Mouse (Mus musculus) gastrocnemius, adult 2 months (tissue): Measurements from ENCODE around the gene Xab2. TPM values are rescaled to one million over a fixed set of nuclear protein-coding genes. Genes with fewer than 3 reads are reported as not detected.
"Not testable (repeated sequence)": the region's sequence is repeated elsewhere in the genome, so short reads cannot be mapped to it uniquely, and the experiment has no call there.

Experiments used
- DNase-seq: peaks from one replicate; pipeline ENCODE4 v3.0.0; 2022
- H3K27ac ChIP-seq: fragments of 200-600 bp; 2 replicates; pipeline ENCODE4 v1.8.1; 2022; ENCODE audit warnings: mild to moderate bottlenecking
- H3K4me3 ChIP-seq: fragments of 200-600 bp; 2 replicates; pipeline ENCODE4 v1.8.1; 2022; ENCODE audit warnings: mild to moderate bottlenecking, moderate library complexity
- CTCF ChIP-seq: fragments of 200-600 bp; IDR thresholded peaks from 2 replicates; pipeline ENCODE4 v1.8.1; 2022; ENCODE audit warnings: antibody characterized with exemption, mild to moderate bottlenecking, moderate library complexity
- intact Hi-C: fragments of 180-260 bp; cut with DNase I; formaldehyde crosslinking; loops from one replicate; pipeline ENCODE4 v1.15.1; 2025
- total RNA-seq, 2 experiments: library from RNA; stranded (reverse); gene quantifications; 2 replicates each; pipeline ENCODE4 v1.2.3; 2021

Gene Xab2
- total RNA-seq, 2 experiments from 2014 or later, result 11.0 to 11.3 TPM

DNA sequence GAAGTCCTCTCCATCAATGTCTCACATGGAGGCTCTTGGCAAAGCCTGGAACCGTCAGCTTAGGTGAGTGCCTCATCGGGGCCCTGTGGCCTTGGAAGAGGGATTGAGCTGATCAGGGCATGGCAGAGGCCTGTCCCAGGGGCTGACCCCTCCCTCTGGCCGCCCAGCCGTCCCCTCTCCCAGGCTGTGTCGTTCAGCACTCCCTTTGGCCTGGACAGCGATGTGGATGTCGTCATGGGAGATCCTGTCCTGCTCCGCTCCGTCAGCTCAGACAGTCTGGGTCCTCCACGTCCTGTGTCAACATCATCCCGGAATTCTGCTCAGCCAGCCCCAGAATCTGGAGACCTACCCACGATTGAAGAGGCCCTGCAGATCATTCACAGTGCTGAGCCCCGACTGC is 17.7 kb downstream of the Xab2 start:
- no peak overlapping the region for H3K4me3 ChIP-seq
- intact Hi-C loops, result no loop called here

DNA sequence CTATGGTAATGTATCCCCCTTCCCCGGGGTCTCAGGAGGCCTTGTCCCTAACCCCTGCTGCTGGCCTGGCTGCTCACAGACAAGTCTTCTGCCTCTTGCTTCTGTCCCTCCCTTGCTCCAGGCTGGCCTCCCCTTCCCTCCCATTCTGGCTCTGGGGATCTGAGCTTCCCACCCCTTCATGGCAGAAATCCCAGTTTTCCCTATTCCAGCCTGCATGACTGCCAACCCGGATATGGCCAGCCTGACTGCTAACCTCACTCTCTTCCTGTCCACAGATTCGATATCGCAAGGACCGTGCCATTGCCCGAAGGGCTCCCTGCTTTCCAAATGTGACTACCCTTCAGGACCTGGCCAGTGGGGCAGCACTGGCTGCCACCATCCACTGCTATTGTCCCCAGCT is 20.7 kb downstream of the Xab2 start:
- intact Hi-C loops, result no loop called here
- TF ChIP-seq CTCF, result no peak
- Histone ChIP-seq H3K4me3 (peak overlapping the region; percentile 58), H3K27ac (peak overlapping the region; percentile 51; the same call in 1 of the 2 replicates)
- DNase-seq, result peak; percentile 60

More for the DNA sequence above, 17.7 kb downstream of the Xab2 start:
- DNase-seq, result no peak
- no peak for TF ChIP-seq CTCF
- no peak overlapping the region for H3K27ac ChIP-seq

DNA sequence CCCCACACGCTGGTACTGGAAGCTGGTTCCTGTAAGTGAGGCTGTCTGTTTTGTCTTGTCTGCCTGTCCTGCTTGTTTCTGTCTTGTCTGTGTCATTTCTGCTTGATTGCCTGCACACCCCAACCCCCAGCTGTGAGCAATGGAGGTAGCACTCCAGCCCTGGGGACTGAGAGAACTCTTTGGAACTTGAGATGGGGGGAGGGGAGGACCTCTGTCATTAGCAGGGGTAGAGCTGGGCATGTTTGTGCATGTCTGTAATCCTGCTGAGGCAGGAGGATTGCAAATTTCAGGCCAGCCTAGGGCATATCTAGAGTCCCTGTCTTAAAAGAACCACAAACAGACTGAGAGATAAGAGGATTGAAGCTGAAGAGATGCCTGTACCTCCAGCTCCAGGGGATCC is 21.9 kb downstream of the Xab2 start:
- intact Hi-C loops, result no loop called here
- H3K4me3 ChIP-seq, result no peak overlapping the region
- DNase-seq, result no peak
- no peak overlapping the region for H3K27ac ChIP-seq
- no peak for TF ChIP-seq CTCF

DNA sequence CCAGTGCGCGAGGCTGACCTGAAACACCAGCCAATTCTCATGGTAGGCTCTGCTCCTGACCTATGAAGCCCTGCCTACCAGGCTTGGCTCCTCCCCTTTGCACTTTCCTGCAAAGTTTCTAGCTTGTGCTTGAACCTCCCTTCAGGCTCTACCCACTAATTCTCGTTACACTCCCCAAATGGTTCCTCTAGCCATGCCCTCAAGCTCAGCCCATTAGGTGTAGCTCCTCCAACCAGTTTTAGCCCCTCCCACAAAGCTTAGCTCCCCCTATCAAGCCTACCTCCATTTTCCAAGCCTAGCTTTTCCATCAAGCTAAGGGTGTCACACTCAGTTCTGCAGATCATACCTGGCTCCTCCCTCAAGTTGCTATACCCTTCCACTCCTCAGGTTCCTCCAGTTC is 23.1 kb downstream of the Xab2 start:
- no peak for TF ChIP-seq CTCF
- intact Hi-C loops, result no loop called here
- H3K4me3 ChIP-seq, result no peak overlapping the region

DNA sequence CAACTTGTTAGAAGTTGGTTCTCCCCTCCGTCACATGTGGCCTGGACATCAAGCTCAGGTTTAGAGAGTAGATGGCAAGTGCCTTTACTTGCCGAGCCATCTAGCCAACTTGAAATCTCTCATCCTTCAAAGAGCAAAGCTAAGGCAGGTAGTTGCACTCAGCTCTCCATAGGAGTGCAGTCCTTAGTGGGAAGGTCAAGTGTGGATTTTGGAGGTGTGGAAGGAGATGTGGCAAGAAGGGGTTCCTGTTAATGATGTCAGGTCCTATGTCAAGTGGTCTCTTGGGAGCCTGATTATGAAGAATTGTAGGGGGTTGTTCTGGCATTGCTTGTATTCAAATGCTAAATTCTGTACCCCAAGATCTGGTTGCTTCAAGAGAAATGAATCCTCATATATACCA is 26.6 kb downstream of the Xab2 start:
- intact Hi-C loops, result no loop called here
- no peak overlapping the region for H3K27ac ChIP-seq
- H3K4me3 ChIP-seq, result no peak overlapping the region
- TF ChIP-seq CTCF, result no peak
- DNase-seq, result no peak

More for the DNA sequence above, 23.1 kb downstream of the Xab2 start:
- no peak overlapping the region for H3K27ac ChIP-seq
- no peak for DNase-seq

DNA sequence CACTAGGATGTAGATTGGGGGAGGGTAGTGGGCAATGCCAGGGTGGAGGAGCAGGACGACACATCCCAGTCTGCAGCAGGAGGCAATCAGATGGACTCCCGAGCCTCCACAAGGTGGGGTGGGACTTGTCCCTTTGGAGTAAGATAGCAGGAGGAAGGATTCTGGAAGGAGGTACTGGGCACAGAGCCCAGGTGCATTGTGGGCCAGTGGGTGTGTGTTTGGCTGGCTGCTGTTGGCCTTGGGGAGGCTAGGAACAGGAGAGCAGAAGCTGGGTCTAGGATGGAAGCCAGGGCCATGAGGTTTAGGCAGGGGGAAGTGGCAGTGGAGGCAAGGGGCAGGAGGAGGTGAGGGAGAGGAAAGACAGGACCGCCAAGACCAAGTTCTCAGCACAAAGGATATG is 27.6 kb downstream of the Xab2 start:
- DNase-seq, result no peak
- Histone ChIP-seq H3K4me3 (no peak overlapping the region), H3K27ac (no peak overlapping the region)
- no peak for TF ChIP-seq CTCF
- intact Hi-C loops, result no loop called here

DNA sequence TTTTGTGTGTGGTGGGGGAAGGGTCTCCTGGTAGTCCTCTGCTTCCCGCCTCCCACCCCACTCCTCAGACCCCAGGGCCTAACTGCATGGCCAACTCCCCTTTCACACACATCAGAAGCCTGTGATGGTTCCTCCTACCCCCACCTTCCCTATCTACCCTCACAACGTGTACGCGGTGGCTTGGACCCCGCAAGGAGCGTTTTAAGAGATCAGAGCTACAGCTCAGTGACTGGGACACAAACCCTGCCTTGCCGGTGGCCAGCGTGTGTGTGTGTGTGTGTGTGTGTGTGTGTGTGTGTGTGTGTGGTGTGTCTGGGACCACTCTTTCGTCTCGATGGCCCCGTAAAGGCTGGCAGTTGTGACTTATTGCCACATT is 32.9 kb downstream of the Xab2 start:
- Histone ChIP-seq H3K4me3 (peak overlapping the region; percentile 76), H3K27ac (no peak overlapping the region)
- no peak for DNase-seq
- TF ChIP-seq CTCF, result no peak
- intact Hi-C loops, result no loop called here

DNA sequence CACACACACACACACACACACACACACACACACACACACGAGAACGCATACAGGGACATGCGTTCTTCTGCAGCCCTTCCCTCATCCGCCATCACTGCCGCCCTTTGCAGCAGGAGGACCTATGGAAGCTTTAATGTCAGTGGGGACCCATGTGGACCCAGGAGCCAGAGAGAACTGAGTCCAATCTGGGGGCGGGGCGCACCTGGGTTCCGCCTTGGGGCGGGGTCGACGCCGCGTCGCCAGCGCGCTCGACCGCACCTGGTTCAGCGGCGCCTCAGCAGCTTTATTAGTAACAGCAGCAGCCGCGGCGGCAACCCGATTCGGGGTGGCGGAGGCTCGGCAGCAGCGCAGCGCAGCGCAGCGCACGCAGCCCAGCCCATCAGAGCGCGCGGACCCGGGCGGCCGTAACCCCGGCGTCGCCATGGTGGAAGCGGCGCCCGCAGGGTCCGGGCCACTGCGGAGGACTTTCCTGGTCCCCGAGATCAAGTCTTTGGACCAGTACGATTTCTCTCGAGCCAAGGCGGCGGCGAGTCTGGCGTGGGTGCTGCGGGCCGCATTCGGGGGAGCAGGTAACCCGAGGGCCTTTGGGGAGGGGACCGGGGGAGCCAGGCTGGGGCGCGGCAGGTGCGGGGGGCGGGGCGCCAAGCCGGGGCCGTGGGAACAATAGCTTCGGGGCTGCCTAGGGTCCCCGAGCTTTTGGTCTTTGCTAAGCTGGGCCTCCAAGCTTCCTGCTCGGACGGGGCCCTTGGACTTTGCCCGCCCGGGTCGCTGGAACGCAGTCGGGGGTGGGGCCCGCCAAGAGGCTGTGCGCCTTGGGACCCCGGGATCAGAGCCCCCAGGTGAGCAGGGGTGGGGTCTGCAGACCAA is 33.5 kb downstream of the Xab2 start:
- Histone ChIP-seq H3K4me3 (peak overlapping the region; percentile 76), H3K27ac (no peak overlapping the region)
- intact Hi-C loops, result no loop called here
- no peak for DNase-seq
- no peak for TF ChIP-seq CTCF

DNA sequence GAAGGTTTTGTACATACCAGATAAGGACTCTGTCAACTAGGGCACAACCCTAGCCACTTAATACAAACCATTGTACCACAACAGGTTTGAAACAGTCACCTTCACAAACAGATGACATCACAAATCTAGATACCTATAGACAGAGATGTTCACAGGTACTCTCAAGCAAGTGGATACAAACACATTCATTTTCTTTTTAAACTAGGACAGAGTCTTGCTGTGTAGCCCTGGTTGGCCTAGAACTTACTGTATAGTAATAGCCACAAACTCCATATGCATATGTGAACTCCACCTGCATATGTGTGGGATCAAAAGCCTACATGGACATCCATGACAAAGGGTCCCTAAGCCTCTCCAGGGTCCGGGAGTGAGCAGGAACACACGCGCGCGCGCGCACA is 34.1 kb downstream of the Xab2 start, which contains the start of gene Camsap3:
Gene Camsap3, plus strand, starts transcription at position 301 of the 398 bp plus-strand sequence.
- no peak for TF ChIP-seq CTCF
- Histone ChIP-seq H3K4me3 (peak within 1 kb of the TSS; percentile 76), H3K27ac (no peak within 1 kb of the TSS)
- no peak for DNase-seq
- intact Hi-C loops, result no loop called here

DNA sequence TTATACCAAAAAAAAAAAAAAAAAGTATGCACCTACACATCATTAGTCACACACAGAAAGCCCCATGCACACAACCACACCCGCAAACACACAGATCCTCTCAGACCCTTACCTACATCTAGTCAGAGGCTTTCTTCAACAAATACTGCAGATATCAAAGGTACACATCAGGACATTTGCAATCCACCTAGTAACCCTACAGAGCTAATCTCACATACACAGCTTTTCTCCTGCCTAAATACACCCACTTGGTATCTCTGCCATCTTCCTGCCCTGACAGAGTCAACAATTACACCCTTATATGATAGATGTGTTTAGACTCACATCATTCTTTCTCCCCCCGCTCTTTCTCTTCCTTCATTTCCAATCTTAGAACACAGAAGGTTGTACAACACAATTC is 34.7 kb downstream of the Xab2 start:
- no peak for DNase-seq
- no peak overlapping the region for H3K27ac ChIP-seq
- no peak for TF ChIP-seq CTCF
- intact Hi-C loops, result no loop called here
- no peak overlapping the region for H3K4me3 ChIP-seq

DNA sequence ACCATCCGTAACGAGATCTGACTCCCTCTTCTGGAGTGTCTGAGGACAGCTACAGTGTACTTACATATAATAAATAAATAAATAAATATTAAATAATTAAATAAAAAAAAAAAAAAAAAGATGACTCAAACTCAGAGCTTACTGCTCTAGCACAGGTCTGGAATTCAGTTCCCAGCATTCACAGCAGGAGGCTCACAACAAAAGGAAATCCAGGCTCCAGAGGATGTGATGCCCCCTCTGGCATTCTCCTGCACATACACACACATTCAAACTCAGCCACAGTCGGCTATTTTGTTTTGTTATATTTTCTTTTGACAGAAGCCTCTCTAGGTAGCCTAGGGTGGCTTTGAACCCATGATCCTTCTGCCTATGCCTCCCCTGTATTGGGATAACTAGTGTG is 39.2 kb downstream of the Xab2 start:
- H3K27ac ChIP-seq, intact Hi-C loops, DNase-seq, H3K4me3 ChIP-seq: not testable (repeated sequence)

DNA sequence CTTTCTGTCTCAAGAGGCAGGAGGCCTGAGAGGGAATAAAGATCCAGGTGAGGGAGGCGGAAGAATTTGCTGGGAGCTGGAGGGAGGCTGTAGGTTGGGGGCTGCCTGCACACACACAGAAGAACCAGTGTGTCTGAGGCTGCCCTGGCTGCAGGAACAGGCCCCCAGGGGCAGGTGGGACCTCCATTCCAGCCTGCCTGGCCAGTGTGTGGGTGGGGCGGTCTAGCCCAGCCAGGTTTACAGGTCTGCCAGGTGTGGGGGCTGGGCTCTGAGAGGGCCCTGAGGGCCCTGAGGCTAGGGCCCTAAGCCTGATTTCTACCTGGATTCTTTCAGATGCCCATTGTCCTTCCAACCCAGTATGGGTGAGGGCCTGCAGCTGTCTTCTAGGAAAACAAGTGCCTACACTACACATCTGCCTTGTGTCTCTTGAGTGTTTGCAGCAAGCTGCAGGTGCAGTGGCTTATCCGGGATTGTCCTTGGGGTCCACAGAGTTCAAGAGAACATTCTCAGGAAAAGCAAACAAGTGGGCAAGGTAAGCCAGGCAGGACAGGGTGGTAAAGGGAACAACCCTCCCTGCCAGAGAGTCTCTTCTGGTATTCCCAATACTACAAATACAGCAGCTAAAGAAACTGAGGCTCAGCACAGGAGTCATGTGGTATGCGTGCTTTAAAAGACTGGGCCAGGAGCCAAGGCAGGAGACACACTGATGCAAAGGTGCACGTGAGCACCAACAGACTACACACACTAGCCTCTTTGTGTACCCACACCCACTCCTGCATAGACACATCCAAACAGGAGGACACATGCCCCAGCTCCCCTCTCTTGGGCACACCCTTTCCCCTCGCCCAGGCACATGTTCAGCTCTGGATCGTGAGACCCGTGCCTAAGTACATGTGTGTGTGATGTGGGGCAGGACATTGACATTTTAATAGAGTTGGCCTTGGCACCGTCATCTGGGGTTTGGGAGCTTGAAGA is 41.4 kb downstream of the Xab2 start:
- no peak overlapping the region for H3K4me3 ChIP-seq
- DNase-seq, result no peak
- intact Hi-C loops, result no loop called here
- H3K27ac ChIP-seq, result no peak overlapping the region
- no peak for TF ChIP-seq CTCF

DNA sequence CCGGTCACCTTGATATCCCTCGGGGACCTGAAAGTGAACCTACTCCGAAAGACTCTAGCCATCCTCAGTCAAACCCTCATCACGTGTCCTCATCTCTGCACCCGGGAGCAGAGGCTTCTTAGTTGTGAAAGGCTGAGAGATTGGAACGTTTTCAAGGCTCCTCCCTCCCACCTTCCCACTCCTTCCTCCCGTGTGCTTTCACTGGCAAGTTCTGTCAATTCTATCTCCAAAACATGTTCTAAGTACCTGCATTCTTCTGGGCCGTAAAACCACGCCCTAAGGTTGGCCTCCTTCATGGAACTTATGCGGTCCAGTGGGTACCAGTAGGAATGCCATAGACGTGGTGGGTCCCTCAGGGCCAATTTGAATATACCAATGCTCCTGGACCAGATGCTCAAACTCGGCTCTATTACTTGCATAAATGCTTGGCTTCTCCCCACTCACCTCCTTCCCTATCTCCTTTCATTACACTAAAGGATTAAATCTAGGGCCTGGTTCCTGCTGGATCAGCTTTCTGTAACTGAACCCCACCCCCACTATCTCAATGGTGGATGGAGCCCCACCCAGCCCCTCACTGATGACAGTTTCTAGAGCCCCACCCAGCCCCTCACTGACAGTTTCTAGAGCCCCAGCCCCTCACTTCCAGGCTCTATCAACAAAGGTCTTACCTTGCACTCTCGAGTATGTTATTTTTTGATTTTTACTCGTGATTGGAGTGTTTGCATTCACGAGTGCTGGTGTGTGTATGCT is 44.7 kb downstream of the Xab2 start:
- no peak for DNase-seq
- Histone ChIP-seq H3K27ac (no peak overlapping the region), H3K4me3 (no peak overlapping the region)
- no peak for TF ChIP-seq CTCF
- intact Hi-C loops, result no loop called here
